Mouse (Mus musculus): Measurements from ENCODE around the gene Inka2. TPM values are rescaled to one million over a fixed set of nuclear protein-coding genes. Genes with fewer than 3 reads are reported as not detected.

The Inka2 gene
- total RNA-seq, 1 experiment, result 5.5 TPM

DNA sequence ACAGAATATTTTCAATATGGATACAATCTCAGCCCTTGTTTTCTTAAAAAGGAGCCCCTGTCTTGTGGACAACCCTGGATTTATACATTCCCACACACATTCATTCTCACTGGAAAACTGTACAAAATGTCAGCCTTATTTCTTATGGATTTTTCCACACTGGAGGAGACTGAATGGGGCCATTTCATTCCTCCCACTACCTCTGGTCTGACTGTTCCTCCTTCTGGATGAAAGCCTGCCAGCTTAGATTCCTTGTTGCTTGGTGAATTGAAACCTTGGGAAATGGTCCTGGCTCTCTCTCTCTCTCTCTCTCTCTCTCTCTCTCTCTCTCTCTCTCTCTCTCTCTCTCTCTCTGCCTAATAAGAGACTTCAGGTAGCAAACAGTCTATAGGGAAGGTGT, 8.4 kb downstream of the Inka2 start:
- no peak for DNase-seq (ENCODE audit: low read depth, low spot score)
- in situ Hi-C loops (cut with MboI; ENCODE audit: low sequenced_read_pairs in 2 of 2, unreplicated experiment in 2 of 2), result no loop called here

DNA sequence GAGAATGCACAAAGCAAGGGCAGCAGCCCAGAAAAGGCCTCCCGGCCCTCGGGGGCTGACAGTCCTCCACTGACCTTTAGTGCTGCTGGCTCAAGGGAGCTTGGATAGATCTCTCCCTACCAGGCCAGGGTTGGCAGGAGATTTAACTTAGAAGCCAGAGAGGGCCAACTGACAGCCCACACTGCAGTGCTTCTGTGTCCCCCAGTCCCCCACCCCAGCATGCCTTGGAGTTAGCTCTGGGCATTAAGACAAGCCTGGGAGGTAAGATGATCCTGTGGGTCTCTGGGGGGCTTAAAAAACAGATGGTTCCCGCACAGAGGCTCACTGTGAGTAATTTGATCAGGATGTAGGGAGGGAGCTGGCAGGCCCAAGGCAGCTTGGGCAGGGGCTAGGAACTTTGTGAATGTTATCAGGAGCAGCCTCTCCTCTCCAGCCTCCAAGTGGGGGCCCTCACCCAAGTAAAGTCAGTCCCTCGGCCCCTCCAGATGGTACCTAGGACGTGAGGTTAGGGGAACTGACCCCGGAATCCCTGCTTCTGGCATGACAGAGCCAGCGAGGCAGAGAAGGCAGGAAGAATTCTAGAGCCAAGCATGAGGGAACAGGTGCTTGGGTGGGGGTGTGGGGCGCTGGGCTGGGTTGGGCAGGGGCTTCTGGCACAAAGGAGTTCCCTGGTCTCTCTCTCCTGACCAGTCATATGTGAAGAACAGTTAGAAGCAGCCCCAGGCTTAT, 9.9 kb downstream of the Inka2 start:
- no peak for DNase-seq (ENCODE audit: low read depth, low spot score)
- H3K36me3 ChIP-seq (ENCODE audit: control insufficient read depth, insufficient read depth, low read length, poor library complexity, severe bottlenecking), result peaks cover 2% of the 10 kb centered on the region
- H3K9ac ChIP-seq (ENCODE audit: insufficient read depth, low read depth, low read length, poor library complexity, severe bottlenecking), result no peak overlapping the region
- H3K9me3 ChIP-seq (ENCODE audit: control insufficient read depth, insufficient read depth, low read depth, low read length), result no peaks in the 10 kb centered on the region
- H3K4me3 ChIP-seq (ENCODE audit: insufficient read depth in 1 of 2, low read depth in 1 of 2, low read length in 2 of 2, poor library complexity in 1 of 2, severe bottlenecking in 1 of 2), result no peak overlapping the region
- no peak overlapping the region for H3K27ac ChIP-seq (ENCODE audit: insufficient read depth, low read depth, low read length, poor library complexity, severe bottlenecking)
- TF ChIP-seq ZNF384 (IDR thresholded peaks at IDR 0.05; ENCODE audit: low read depth, low read length), result no peak
- no peak for TF ChIP-seq CHD2 (IDR thresholded peaks at IDR 0.05; ENCODE audit: low read depth, low read length)
- TF ChIP-seq MAFK (IDR thresholded peaks at IDR 0.05; ENCODE audit: insufficient read depth, low read depth, low read length), result no peak
- TF ChIP-seq HCFC1 (IDR thresholded peaks at IDR 0.05; ENCODE audit: borderline replicate concordance, insufficient read depth, low read length), result no peak
- no peak for TF ChIP-seq ZC3H11A (IDR thresholded peaks at IDR 0.05; ENCODE audit: borderline replicate concordance, low read depth, low read length)
- H3K4me1 ChIP-seq (ENCODE audit: control insufficient read depth in 2 of 2, insufficient read depth in 2 of 2, low read length in 2 of 2, poor library complexity in 1 of 2), result peaks cover 0 to 2% of the 10 kb centered on the region in 2 experiments; a peak in 1 of 4 replicates
- in situ Hi-C loops (cut with MboI; ENCODE audit: low sequenced_read_pairs in 2 of 2, unreplicated experiment in 2 of 2), result no loop called here

More for the DNA sequence above, 8.4 kb downstream of the Inka2 start:
- H3K9ac ChIP-seq (ENCODE audit: insufficient read depth, low read depth, low read length, poor library complexity, severe bottlenecking), result no peak overlapping the region
- peaks cover 2% of the 10 kb centered on the region for H3K36me3 ChIP-seq (ENCODE audit: control insufficient read depth, insufficient read depth, low read length, poor library complexity, severe bottlenecking)
- TF ChIP-seq ZC3H11A (IDR thresholded peaks at IDR 0.05; ENCODE audit: borderline replicate concordance, low read depth, low read length), result no peak
- TF ChIP-seq CHD2 (IDR thresholded peaks at IDR 0.05; ENCODE audit: low read depth, low read length), result no peak
- no peak for TF ChIP-seq ZNF384 (IDR thresholded peaks at IDR 0.05; ENCODE audit: low read depth, low read length)
- no peak for TF ChIP-seq MAFK (IDR thresholded peaks at IDR 0.05; ENCODE audit: insufficient read depth, low read depth, low read length)
- no peak for TF ChIP-seq HCFC1 (IDR thresholded peaks at IDR 0.05; ENCODE audit: borderline replicate concordance, insufficient read depth, low read length)
- no peak overlapping the region for H3K27ac ChIP-seq (ENCODE audit: insufficient read depth, low read depth, low read length, poor library complexity, severe bottlenecking)
- H3K9me3 ChIP-seq (ENCODE audit: control insufficient read depth, insufficient read depth, low read depth, low read length), result no peaks in the 10 kb centered on the region
- H3K4me1 ChIP-seq (ENCODE audit: control insufficient read depth in 2 of 2, insufficient read depth in 2 of 2, low read length in 2 of 2, poor library complexity in 1 of 2), result peaks cover 0 to 2% of the 10 kb centered on the region in 2 experiments; a peak in 1 of 4 replicates
- no peak overlapping the region for H3K4me3 ChIP-seq (ENCODE audit: insufficient read depth in 1 of 2, low read depth in 1 of 2, low read length in 2 of 2, poor library complexity in 1 of 2, severe bottlenecking in 1 of 2)

DNA sequence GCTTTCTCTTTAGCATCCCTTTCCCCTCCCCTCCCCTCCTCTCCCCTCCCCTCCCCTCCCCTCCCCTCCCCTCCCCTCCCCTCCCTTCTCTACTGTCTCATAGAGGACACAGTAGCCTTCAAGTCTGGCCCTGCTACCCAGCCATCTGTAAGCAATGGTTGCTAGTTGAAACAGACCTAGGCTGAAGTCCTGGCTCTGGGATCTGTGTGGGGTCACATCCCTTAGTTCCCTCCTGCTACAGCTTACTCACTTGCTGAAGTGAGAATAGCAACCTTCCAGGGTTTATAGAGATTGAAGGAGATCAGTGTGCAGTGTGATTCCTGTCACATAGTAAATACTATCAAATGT, 10.4 kb downstream of the Inka2 start:
- TF ChIP-seq ZNF384 (IDR thresholded peaks at IDR 0.05; ENCODE audit: low read depth, low read length), result no peak
- DNase-seq (ENCODE audit: low read depth, low spot score), result no peak
- H3K36me3 ChIP-seq (ENCODE audit: control insufficient read depth, insufficient read depth, low read length, poor library complexity, severe bottlenecking), result peaks cover 2% of the 10 kb centered on the region
- H3K9ac ChIP-seq (ENCODE audit: insufficient read depth, low read depth, low read length, poor library complexity, severe bottlenecking), result no peak overlapping the region
- in situ Hi-C loops (cut with MboI; ENCODE audit: low sequenced_read_pairs in 2 of 2, unreplicated experiment in 2 of 2), result no loop called here
- peaks cover 0 to 2% of the 10 kb centered on the region in 2 experiments; a peak in 1 of 4 replicates for H3K4me1 ChIP-seq (ENCODE audit: control insufficient read depth in 2 of 2, insufficient read depth in 2 of 2, low read length in 2 of 2, poor library complexity in 1 of 2)
- H3K4me3 ChIP-seq (ENCODE audit: insufficient read depth in 1 of 2, low read depth in 1 of 2, low read length in 2 of 2, poor library complexity in 1 of 2, severe bottlenecking in 1 of 2), result no peak overlapping the region
- H3K27ac ChIP-seq (ENCODE audit: insufficient read depth, low read depth, low read length, poor library complexity, severe bottlenecking), result no peak overlapping the region
- no peaks in the 10 kb centered on the region for H3K9me3 ChIP-seq (ENCODE audit: control insufficient read depth, insufficient read depth, low read depth, low read length)

DNA sequence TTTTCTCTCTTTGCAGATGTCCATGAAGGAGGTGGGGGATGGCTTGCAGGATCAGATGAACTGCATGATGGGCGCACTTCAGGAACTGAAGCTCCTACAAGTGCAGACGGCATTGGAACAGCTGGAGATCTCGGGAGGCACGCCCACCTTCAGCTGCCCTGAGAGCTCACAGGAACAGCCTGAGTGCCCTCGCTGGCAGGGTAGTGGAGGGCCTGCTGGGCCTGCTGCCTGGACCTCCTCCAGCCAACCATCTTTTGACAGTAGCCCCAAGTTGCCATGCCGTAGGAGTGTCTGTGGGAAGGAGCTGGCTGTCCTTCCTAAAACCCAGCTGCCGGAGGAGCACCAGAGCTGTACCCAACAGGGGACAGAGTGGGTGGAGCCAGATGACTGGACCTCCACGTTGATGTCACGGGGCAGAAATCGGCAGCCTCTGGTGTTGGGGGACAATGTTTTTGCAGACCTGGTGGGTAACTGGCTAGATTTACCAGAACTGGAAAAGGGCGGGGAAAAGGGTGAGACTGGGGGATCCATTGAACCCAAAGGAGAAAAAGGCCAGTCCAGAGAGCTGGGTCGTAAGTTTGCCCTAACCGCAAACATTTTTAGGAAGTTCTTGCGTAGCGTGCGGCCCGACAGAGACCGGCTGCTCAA, 12.1 kb downstream of the Inka2 start:
- H3K4me3 ChIP-seq (ENCODE audit: insufficient read depth in 1 of 2, low read depth in 1 of 2, low read length in 2 of 2, poor library complexity in 1 of 2, severe bottlenecking in 1 of 2), result no peak overlapping the region
- in situ Hi-C loops (cut with MboI; ENCODE audit: low sequenced_read_pairs in 2 of 2, unreplicated experiment in 2 of 2), result no loop called here
- peaks cover 0 to 2% of the 10 kb centered on the region in 2 experiments; a peak in 1 of 4 replicates for H3K4me1 ChIP-seq (ENCODE audit: control insufficient read depth in 2 of 2, insufficient read depth in 2 of 2, low read length in 2 of 2, poor library complexity in 1 of 2)
- H3K27ac ChIP-seq (ENCODE audit: insufficient read depth, low read depth, low read length, poor library complexity, severe bottlenecking), result no peak overlapping the region
- DNase-seq (ENCODE audit: low read depth, low spot score), result no peak
- H3K9me3 ChIP-seq (ENCODE audit: control insufficient read depth, insufficient read depth, low read depth, low read length), result no peaks in the 10 kb centered on the region
- H3K36me3 ChIP-seq (ENCODE audit: control insufficient read depth, insufficient read depth, low read length, poor library complexity, severe bottlenecking), result peaks cover 2% of the 10 kb centered on the region; the same call in 1 of the 2 replicates
- TF ChIP-seq HCFC1 (IDR thresholded peaks at IDR 0.05; ENCODE audit: borderline replicate concordance, insufficient read depth, low read length) (no peak), MAFK (IDR thresholded peaks at IDR 0.05; ENCODE audit: insufficient read depth, low read depth, low read length) (no peak), ZC3H11A (IDR thresholded peaks at IDR 0.05; ENCODE audit: borderline replicate concordance, low read depth, low read length) (no peak), CHD2 (IDR thresholded peaks at IDR 0.05; ENCODE audit: low read depth, low read length) (no peak), ZNF384 (IDR thresholded peaks at IDR 0.05; ENCODE audit: low read depth, low read length) (no peak)
- H3K9ac ChIP-seq (ENCODE audit: insufficient read depth, low read depth, low read length, poor library complexity, severe bottlenecking), result no peak overlapping the region

All from ES-E14 (cell line).